Mouse (Mus musculus): ENCODE results near the gene Stk19.

- TF ChIP-seq POLR2A (IDR thresholded peaks at IDR 0.05; ENCODE audit: extremely low read depth, insufficient read depth, low read length) (no peak), CTCF (IDR thresholded peaks at IDR 0.05; ENCODE audit: extremely low read depth, insufficient read depth, low read length) (no peak)
These were observed 25.1 kb upstream of the Stk19 start for GRCm38 (mm10) chr17:34861704-34862415.

Data from cortical plate, adult 2 months (tissue).